Mouse (Mus musculus) CH12.LX (cell line): ENCODE measurements around the gene Mogat2. TPM values are rescaled to one million over a fixed set of nuclear protein-coding genes. Genes with fewer than 3 reads are reported as not detected.

Source experiments
- DNase-seq: peaks from one replicate; pipeline ENCODE4 v3.0.0-alpha.2; 2013; ENCODE audit errors: extremely low read depth
- H3K27ac ChIP-seq: 2 replicates; pipeline ENCODE4 v1.5.1; 2012; ENCODE audit warnings: low read depth, mild to moderate bottlenecking, control low read depth, moderate library complexity; ENCODE audit not compliant: insufficient read depth
- H3K27me3 ChIP-seq: replicated peaks from 2 replicates; pipeline ENCODE3; 2012; ENCODE audit warnings: inconsistent platforms
- H3K36me3 ChIP-seq, 2 experiments: replicated peaks in 1 of 2; 2 replicates each; pipeline versions ENCODE3 to v1.6.1; 2012; ENCODE audit warnings: inconsistent platforms in 1 of 2, low read length in 1 of 2, mild to moderate bottlenecking in 1 of 2, mixed read lengths in 1 of 2, moderate library complexity in 1 of 2; ENCODE audit not compliant: control insufficient read depth in 1 of 2, insufficient read depth in 1 of 2
- H3K4me1 ChIP-seq, 2 experiments: 2 replicates each; pipeline ENCODE4 v1.6.1; 2012; ENCODE audit warnings: inconsistent platforms in 1 of 2, moderate library complexity in 1 of 2; ENCODE audit not compliant: insufficient read depth in 2 of 2, control insufficient read depth in 1 of 2
- H3K4me2 ChIP-seq: 2 replicates; pipeline ENCODE4 v1.6.1; 2012; ENCODE audit warnings: low read depth, mild to moderate bottlenecking, control low read depth; ENCODE audit not compliant: poor library complexity, insufficient read depth, severe bottlenecking
- H3K4me3 ChIP-seq, 3 experiments: fragments of 150-350 bp in 1 of 3; sonication (generic) in 1 of 3; replicated peaks in 1 of 3; 2 replicates each; pipeline versions ENCODE3 to v1.5.1; 2011 to 2012; ENCODE audit warnings: low read depth in 2 of 3, low read length in 2 of 3, mild to moderate bottlenecking in 2 of 3, moderate library complexity in 2 of 3, control low read depth in 1 of 3, improper control_type of control experiment in 1 of 3, inconsistent platforms in 1 of 3, mixed read lengths in 1 of 3; ENCODE audit not compliant: poor library complexity in 1 of 3
- H3K79me2 ChIP-seq: replicated peaks from 2 replicates; pipeline ENCODE4 v1.6.1; 2012; ENCODE audit warnings: mild to moderate bottlenecking, moderate library complexity; ENCODE audit not compliant: control insufficient read depth, poor library complexity, insufficient read depth, severe bottlenecking; ENCODE audit errors: extremely low read depth
- H3K9ac ChIP-seq: 2 replicates; pipeline ENCODE4 v1.6.1; 2012; ENCODE audit warnings: low read depth, mild to moderate bottlenecking, control low read depth, moderate library complexity; ENCODE audit not compliant: insufficient read depth
- H3K9me3 ChIP-seq: replicated peaks from 2 replicates; pipeline ENCODE3; 2012; ENCODE audit warnings: low read length, inconsistent platforms, mixed read lengths
- BHLHE40 ChIP-seq: IDR thresholded peaks from 2 replicates; pipeline ENCODE4 v1.6.1; 2011; ENCODE audit warnings: mild to moderate bottlenecking, low read depth, low read length, improper control_type of control experiment
- CHD1 ChIP-seq: IDR thresholded peaks from 2 replicates; pipeline ENCODE4 v1.6.1; 2012; ENCODE audit warnings: low read depth, low read length, improper control_type of control experiment, inconsistent platforms
- ELF1 ChIP-seq: IDR thresholded peaks from 2 replicates; pipeline ENCODE4 v1.6.1; 2014; ENCODE audit warnings: low read depth, mild to moderate bottlenecking, inconsistent platforms, low read length, improper control_type of control experiment
- EP300 ChIP-seq: IDR thresholded peaks from 2 replicates; pipeline ENCODE4 v1.6.1; 2011; ENCODE audit warnings: low read length, improper control_type of control experiment
- ETS1 ChIP-seq: conservative IDR thresholded peaks from 2 replicates; pipeline ENCODE4 v1.6.1; 2012; ENCODE audit warnings: low read depth, mild to moderate bottlenecking, inconsistent platforms, low read length, improper control_type of control experiment, moderate library complexity
- IRF4 ChIP-seq: IDR thresholded peaks from 2 replicates; pipeline ENCODE4 v1.6.1; 2014; ENCODE audit warnings: low read depth, mild to moderate bottlenecking, inconsistent platforms, low read length, improper control_type of control experiment
- KAT2A ChIP-seq: IDR thresholded peaks from 2 replicates; pipeline ENCODE4 v1.6.1; 2012; ENCODE audit warnings: low read length, improper control_type of control experiment, inconsistent platforms; ENCODE audit not compliant: insufficient replicate concordance
- MAFK ChIP-seq: IDR thresholded peaks from 2 replicates; pipeline ENCODE4 v1.6.1; 2011; ENCODE audit warnings: low read length, improper control_type of control experiment; ENCODE audit not compliant: insufficient replicate concordance
- MAX ChIP-seq: IDR thresholded peaks from 2 replicates; pipeline ENCODE4 v1.6.1; 2011; ENCODE audit warnings: low read length, improper control_type of control experiment
- MAZ ChIP-seq: IDR thresholded peaks from 2 replicates; pipeline ENCODE4 v1.6.1; 2012; ENCODE audit warnings: low read depth, mild to moderate bottlenecking, inconsistent platforms, low read length, improper control_type of control experiment, moderate library complexity
- POLR2A ChIP-seq: IDR thresholded peaks from 2 replicates; pipeline ENCODE4 v1.6.1; 2011; ENCODE audit warnings: low read depth, mild to moderate bottlenecking, improper control_type of control experiment, low read length
- SMC3 ChIP-seq: IDR thresholded peaks from 2 replicates; pipeline ENCODE4 v1.6.1; 2011; ENCODE audit warnings: low read depth, low read length, improper control_type of control experiment
- TBP ChIP-seq: conservative IDR thresholded peaks from 2 replicates; pipeline ENCODE4 v1.6.1; 2011; ENCODE audit warnings: low read depth, low read length, improper control_type of control experiment
- USF1 ChIP-seq: IDR thresholded peaks from 2 replicates; pipeline ENCODE4 v1.6.1; 2014; ENCODE audit warnings: low read depth, mild to moderate bottlenecking, inconsistent platforms, low read length, improper control_type of control experiment
- ZMIZ1 ChIP-seq: IDR thresholded peaks from 2 replicates; pipeline ENCODE4 v1.6.1; 2012; ENCODE audit warnings: low read depth, mild to moderate bottlenecking, inconsistent platforms, low read length, improper control_type of control experiment
- dilution Hi-C: fragments of 300-500 bp; cut with MboI; formaldehyde crosslinking; loops from 2 replicates; pipeline ENCODE4 v1.14.3; 2020; ENCODE audit warnings: low sequenced_read_pairs; ENCODE audit not compliant: extremely low pct_unique_long_range_greater_than_20kb, extremely low pct_ligation_motif_present
- in situ Hi-C: fragments of 300-500 bp; cut with MboI; formaldehyde crosslinking; loops from 3 replicates; pipeline ENCODE4 v1.14.3; 2019; ENCODE audit warnings: low sequenced_read_pairs, low pct_ligation_motif_present, low pct_unique_long_range_greater_than_20kb, mixed read lengths
- polyA plus RNA-seq: library from polyadenylated mRNA; unstranded; fragments of >175 nt; gene quantifications from 2 replicates; pipeline ENCODE4 v1.2.1, GENCODE M21; 2012; ENCODE audit warnings: low read depth; ENCODE audit not compliant: insufficient read length
- total RNA-seq, 2 experiments: library from RNA; depleted of rRNA; stranded (reverse); fragments of 300-350 nt in 1 of 2; fragments of >200 nt in 1 of 2; gene quantifications; 2 replicates each; pipeline ENCODE4 v1.2.3; 2012 to 2014

Mogat2 gene
- total and polyA plus RNA-seq, 3 experiments, result not detected

GRCm38 (mm10) chr7:99193926-99194325 is 44.5 kb downstream of the Mogat2 start:
- Histone ChIP-seq H3K4me3 (no peak overlapping the region), H3K4me1 (peaks cover 16 to 39% of the 10 kb centered on the region in 2 experiments), H3K27ac (no peak overlapping the region), H3K79me2 (no peaks in the 10 kb centered on the region), H3K4me2 (no peak overlapping the region), H3K36me3 (no peaks in the 10 kb centered on the region), H3K9ac (no peak overlapping the region), H3K27me3 (peaks cover 5% of the 10 kb centered on the region), H3K9me3 (peaks cover 4% of the 10 kb centered on the region)
- in situ Hi-C loops (no loop called here), dilution Hi-C loops (no loop called here)
- no peak for DNase-seq
- TF ChIP-seq ETS1, result no peak
- TF ChIP-seq CHD1, result no peak
- TF ChIP-seq MAZ, result no peak
- TF ChIP-seq USF1, result no peak
- TF ChIP-seq ELF1, result no peak
- TF ChIP-seq ZMIZ1, result no peak
- TF ChIP-seq POLR2A, result no peak

- no peak for TF ChIP-seq MAX
- no peak; the same call in 1 of the 2 replicates for TF ChIP-seq IRF4
- 0 out of 2 replicates have a peak, but pooled peaks have one; percentile 14 for TF ChIP-seq ETS1
- TF ChIP-seq, all 38 proteins: peak for 1
- Histone ChIP-seq H3K4me1 (peaks cover 18 to 45% of the 10 kb centered on the region in 2 experiments), H3K9me3 (peaks cover 2% of the 10 kb centered on the region), H3K79me2 (no peaks in the 10 kb centered on the region), H3K9ac (no peak overlapping the region), H3K36me3 (no peaks in the 10 kb centered on the region), H3K4me3 (no peak overlapping the region), H3K27me3 (peaks cover 4% of the 10 kb centered on the region), H3K27ac (no peak overlapping the region), H3K4me2 (0 out of 2 replicates have a peak overlapping the region, but pooled peaks have one; percentile 14)
- dilution Hi-C loops (no loop called here), in situ Hi-C loops (no loop called here)
- DNase-seq, result peak; percentile 17
Measured at GRCm38 (mm10) chr7:99191411-99191810, 47.0 kb downstream of the Mogat2 start.

GRCm38 (mm10) chr7:99189885-99190284 is 48.5 kb downstream of the Mogat2 start:
- Histone ChIP-seq H3K9me3 (no peaks in the 10 kb centered on the region), H3K79me2 (no peaks in the 10 kb centered on the region), H3K27me3 (peaks cover 10% of the 10 kb centered on the region), H3K27ac (no peak overlapping the region), H3K9ac (no peak overlapping the region), H3K4me3 (peak overlapping the region in 1 of 3 experiments; percentile 6), H3K4me2 (no peak overlapping the region), H3K4me1 (peaks cover 18 to 45% of the 10 kb centered on the region in 2 experiments), H3K36me3 (no peaks in the 10 kb centered on the region)
- TF ChIP-seq POLR2A (no peak), TBP (no peak), BHLHE40 (no peak), SMC3 (no peak), MAZ (no peak), KAT2A (no peak), MAFK (no peak), EP300 (no peak)
- in situ Hi-C loops, result no loop called here
- dilution Hi-C loops, result no loop called here
- DNase-seq, result peak; percentile 12
